Mouse (Mus musculus) liver, embryonic 15.5 days (tissue): Measurements from ENCODE around the gene Rapgef3. TPM values are rescaled to one million over a fixed set of nuclear protein-coding genes. Genes with fewer than 3 reads are reported as not detected.

Experiments
- ATAC-seq: fragments of 200-750 bp; cut with Nextera tagmentation; 2 replicates; pipeline ENCODE4 v1.8.0; 2017; ENCODE audit warnings: moderate number of reproducible peaks, mild to moderate bottlenecking, moderate library complexity; ENCODE audit not compliant: insufficient read depth
- H3K27ac ChIP-seq: fragments of 300-500 bp; sonication (generic); replicated peaks from 2 replicates; pipeline ENCODE4 v1.5.1; 2015; ENCODE audit warnings: mild to moderate bottlenecking, inconsistent platforms
- H3K27me3 ChIP-seq: fragments of 300-500 bp; sonication (generic); 2 replicates; pipeline ENCODE4 v1.6.1; 2015; ENCODE audit warnings: mild to moderate bottlenecking, inconsistent platforms
- H3K36me3 ChIP-seq: fragments of 300-500 bp; sonication (generic); replicated peaks from 2 replicates; pipeline ENCODE4 v1.6.1; 2015; ENCODE audit warnings: moderate library complexity, mild to moderate bottlenecking, inconsistent platforms
- H3K4me1 ChIP-seq: fragments of 300-500 bp; sonication (generic); replicated peaks from 2 replicates; pipeline ENCODE4 v1.6.1; 2015; ENCODE audit warnings: inconsistent platforms
- H3K4me2 ChIP-seq: fragments of 300-500 bp; sonication (generic); 2 replicates; pipeline ENCODE4 v1.6.1; 2015; ENCODE audit warnings: moderate library complexity, mild to moderate bottlenecking, inconsistent platforms
- H3K4me3 ChIP-seq: fragments of 300-500 bp; sonication (generic); replicated peaks from 2 replicates; pipeline ENCODE4 v1.5.1; 2015; ENCODE audit warnings: mild to moderate bottlenecking, inconsistent platforms
- H3K9ac ChIP-seq: fragments of 300-500 bp; sonication (generic); 2 replicates; pipeline ENCODE4 v1.6.1; 2015; ENCODE audit warnings: moderate library complexity, mild to moderate bottlenecking, inconsistent platforms
- H3K9me3 ChIP-seq: fragments of 300-500 bp; sonication (generic); replicated peaks from 2 replicates; pipeline ENCODE4 v1.6.1; 2016; ENCODE audit warnings: inconsistent platforms
- WGBS: fragments of 180-500 bp; shearing (Covaris S2); methylation state at CpG from one replicate; pipeline ENCODE4 v1.1.7; 2015; ENCODE audit warnings: mixed read lengths; ENCODE audit not compliant: insufficient replicate concordance; 5-methylcytosine and 5-hydroxymethylcytosine counted together
- polyA plus RNA-seq: library from polyadenylated mRNA; unstranded; fragments of >200 nt; fragmentation: Nextera tagmentation; extraction: Ambion mirVana; gene quantifications from 2 replicates; pipeline ENCODE4 v1.2.1, GENCODE M21; 2015

Rapgef3 gene
- polyA plus RNA-seq, 1 experiment from 2014 or later, result 2.1 TPM

- 84% methylated on average over 14 of the region's 14 CpGs for WGBS
Observed at GRCm38 (mm10) chr15:97809206-97809605, 41.4 kb upstream of the Rapgef3 start.

GRCm38 (mm10) chr15:97808532-97808931, 40.8 kb upstream of the Rapgef3 start:
- ATAC-seq, result no peak
- Histone ChIP-seq H3K27ac (no peak overlapping the region), H3K27me3 (no peaks in the 10 kb centered on the region), H3K4me1 (peaks cover 2% of the 10 kb centered on the region; the same call in 1 of the 2 replicates), H3K4me2 (no peak overlapping the region), H3K9me3 (no peaks in the 10 kb centered on the region), H3K4me3 (no peak overlapping the region), H3K9ac (no peak overlapping the region), H3K36me3 (peaks cover 15% of the 10 kb centered on the region)
- WGBS, result 82% methylated on average over 14 of the region's 14 CpGs

More at GRCm38 (mm10) chr15:97809206-97809605, 41.4 kb upstream of the Rapgef3 start:
- no peaks in the 10 kb centered on the region for H3K27me3 ChIP-seq
- no peak overlapping the region for H3K4me2 ChIP-seq
- H3K36me3 ChIP-seq, result peaks cover 15% of the 10 kb centered on the region
- H3K9me3 ChIP-seq, result no peaks in the 10 kb centered on the region
- no peak overlapping the region for H3K4me3 ChIP-seq
- H3K27ac ChIP-seq, result no peak overlapping the region
- no peak for ATAC-seq
- peaks cover 7% of the 10 kb centered on the region; the same call in 1 of the 2 replicates for H3K4me1 ChIP-seq
- no peak overlapping the region for H3K9ac ChIP-seq

- no peak overlapping the region for H3K27ac ChIP-seq
- no peaks in the 10 kb centered on the region for H3K4me1 ChIP-seq
- no peak overlapping the region for H3K4me3 ChIP-seq
- H3K9me3 ChIP-seq, result no peaks in the 10 kb centered on the region
- H3K4me2 ChIP-seq, result no peak overlapping the region
- H3K36me3 ChIP-seq, result peaks cover 15% of the 10 kb centered on the region
- 77% methylated on average over 12 of the region's 12 CpGs for WGBS
- H3K27me3 ChIP-seq, result no peaks in the 10 kb centered on the region
- no peak overlapping the region for H3K9ac ChIP-seq
- no peak for ATAC-seq
Observed at GRCm38 (mm10) chr15:97807867-97808266, 40.1 kb upstream of the Rapgef3 start.

GRCm38 (mm10) chr15:97802575-97802974, 34.8 kb upstream of the Rapgef3 start:
- Histone ChIP-seq H3K27ac (no peak overlapping the region), H3K4me3 (no peak overlapping the region), H3K4me1 (no peaks in the 10 kb centered on the region), H3K4me2 (no peak overlapping the region), H3K9me3 (no peaks in the 10 kb centered on the region), H3K27me3 (no peaks in the 10 kb centered on the region), H3K9ac (no peak overlapping the region), H3K36me3 (0 out of 2 replicates have a peak, but pooled peaks cover 13% of the 10 kb centered on the region)
- ATAC-seq, result no peak
- WGBS, result 70% methylated on average over 13 of the region's 13 CpGs

GRCm38 (mm10) chr15:97801811-97802210, 34.0 kb upstream of the Rapgef3 start:
- no peak overlapping the region for H3K4me2 ChIP-seq
- H3K36me3 ChIP-seq, result 0 out of 2 replicates have a peak, but pooled peaks cover 14% of the 10 kb centered on the region
- WGBS, result 75% methylated on average over 7 of the region's 7 CpGs
- H3K4me1 ChIP-seq, result no peaks in the 10 kb centered on the region
- H3K4me3 ChIP-seq, result no peak overlapping the region
- no peaks in the 10 kb centered on the region for H3K9me3 ChIP-seq
- H3K27me3 ChIP-seq, result no peaks in the 10 kb centered on the region
- ATAC-seq, result no peak
- no peak overlapping the region for H3K27ac ChIP-seq
- no peak overlapping the region for H3K9ac ChIP-seq

GRCm38 (mm10) chr15:97800853-97801252, 33.1 kb upstream of the Rapgef3 start:
- Histone ChIP-seq H3K27ac (no peak overlapping the region), H3K9me3 (no peaks in the 10 kb centered on the region), H3K4me1 (no peaks in the 10 kb centered on the region), H3K27me3 (no peaks in the 10 kb centered on the region), H3K4me2 (no peak overlapping the region), H3K4me3 (no peak overlapping the region), H3K9ac (no peak overlapping the region), H3K36me3 (0 out of 2 replicates have a peak, but pooled peaks cover 16% of the 10 kb centered on the region)
- WGBS, result 77% methylated on average over 13 of the region's 13 CpGs
- no peak for ATAC-seq

GRCm38 (mm10) chr15:97799446-97799845, 31.7 kb upstream of the Rapgef3 start:
- WGBS, result 73% methylated on average over 11 of the region's 11 CpGs
- no peak overlapping the region for H3K4me3 ChIP-seq
- H3K9ac ChIP-seq, result no peak overlapping the region
- H3K4me2 ChIP-seq, result no peak overlapping the region
- no peaks in the 10 kb centered on the region for H3K27me3 ChIP-seq
- H3K36me3 ChIP-seq, result 0 out of 2 replicates have a peak, but pooled peaks cover 22% of the 10 kb centered on the region
- H3K27ac ChIP-seq, result no peak overlapping the region
- H3K9me3 ChIP-seq, result no peaks in the 10 kb centered on the region
- no peak for ATAC-seq
- no peaks in the 10 kb centered on the region for H3K4me1 ChIP-seq

- ATAC-seq, result peak; percentile 41; the same call in 1 of the 2 replicates
- WGBS, result 71% methylated on average over 17 of the region's 17 CpGs
- H3K4me1 ChIP-seq, result no peaks in the 10 kb centered on the region
- peaks cover 34% of the 10 kb centered on the region; the same call in 1 of the 2 replicates for H3K36me3 ChIP-seq
- no peak overlapping the region for H3K4me3 ChIP-seq
- no peak overlapping the region for H3K27ac ChIP-seq
- H3K27me3 ChIP-seq, result no peaks in the 10 kb centered on the region
- no peak overlapping the region for H3K4me2 ChIP-seq
- no peak overlapping the region for H3K9ac ChIP-seq
- H3K9me3 ChIP-seq, result no peaks in the 10 kb centered on the region
Observed at GRCm38 (mm10) chr15:97798134-97798533, 30.4 kb upstream of the Rapgef3 start.

- no peak overlapping the region for H3K4me3 ChIP-seq
- H3K36me3 ChIP-seq, result peaks cover 39% of the 10 kb centered on the region
- no peak overlapping the region for H3K27ac ChIP-seq
- no peak overlapping the region for H3K4me2 ChIP-seq
- H3K27me3 ChIP-seq, result no peaks in the 10 kb centered on the region
- WGBS, result 81% methylated on average over 17 of the region's 17 CpGs
- H3K9ac ChIP-seq, result no peak overlapping the region
- no peaks in the 10 kb centered on the region for H3K4me1 ChIP-seq
- no peaks in the 10 kb centered on the region for H3K9me3 ChIP-seq
- no peak for ATAC-seq
Observed at GRCm38 (mm10) chr15:97796674-97797310, 29.0 kb upstream of the Rapgef3 start.

GRCm38 (mm10) chr15:97795559-97796235, 27.9 kb upstream of the Rapgef3 start:
- 81% methylated on average over 10 of the region's 10 CpGs for WGBS
- H3K9me3 ChIP-seq, result no peaks in the 10 kb centered on the region
- no peaks in the 10 kb centered on the region for H3K4me1 ChIP-seq
- H3K9ac ChIP-seq, result no peak overlapping the region
- H3K27me3 ChIP-seq, result no peaks in the 10 kb centered on the region
- H3K4me2 ChIP-seq, result no peak overlapping the region
- no peak for ATAC-seq
- H3K36me3 ChIP-seq, result peaks cover 45% of the 10 kb centered on the region
- no peak overlapping the region for H3K4me3 ChIP-seq
- H3K27ac ChIP-seq, result no peak overlapping the region

- Histone ChIP-seq H3K9ac (no peak overlapping the region), H3K4me1 (peaks cover 11% of the 10 kb centered on the region), H3K36me3 (peaks cover 56% of the 10 kb centered on the region), H3K9me3 (no peaks in the 10 kb centered on the region), H3K27ac (no peak overlapping the region), H3K4me2 (no peak overlapping the region), H3K27me3 (no peaks in the 10 kb centered on the region), H3K4me3 (no peak overlapping the region)
- WGBS, result 63% methylated on average over 5 of the region's 5 CpGs
- ATAC-seq, result no peak
Observed at GRCm38 (mm10) chr15:97794268-97794667, 26.5 kb upstream of the Rapgef3 start.
